Mouse (Mus musculus) adrenal gland, postnatal 25 days (tissue): ENCODE results near the gene Kif22. TPM values are rescaled to one million over a fixed set of nuclear protein-coding genes. Genes with fewer than 3 reads are reported as not detected.
A peak's percentile ranks its signal among the peaks of the same experiment; 100 is the strongest.

Source experiments
- DNase-seq: peaks from one replicate; pipeline ENCODE4 v3.0.0; 2021; ENCODE audit warnings: mixed read lengths
- total RNA-seq: library from RNA; stranded (reverse); gene quantifications from 2 replicates; pipeline ENCODE4 v1.2.3, GENCODE M21; 2021

The Kif22 gene
- total RNA-seq, 1 experiment from 2014 or later = 9.5 TPM

- no peak for DNase-seq
These were observed 11.0 kb downstream of the Kif22 start for GRCm38 (mm10) chr7:127031244-127031643.

DNA sequence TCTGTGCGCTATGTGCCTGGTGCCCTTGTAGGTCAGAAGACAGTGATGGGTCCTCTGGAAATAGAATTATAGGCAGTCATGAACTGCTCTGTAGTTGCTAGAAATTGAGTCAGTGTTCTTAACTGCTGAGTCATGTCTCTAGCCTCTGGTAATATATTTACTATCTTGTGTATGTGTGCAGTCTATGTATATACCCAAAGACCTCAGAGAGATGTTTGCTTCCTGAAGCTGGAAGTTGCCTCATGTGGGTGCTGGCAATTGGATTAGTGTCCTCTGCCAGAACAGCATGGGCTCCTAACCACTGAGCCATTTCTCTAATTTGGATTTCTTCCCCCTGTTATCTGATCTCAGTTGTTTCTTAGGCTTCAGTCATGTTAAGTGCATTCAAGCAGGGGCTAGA lies 12.1 kb downstream of the Kif22 start:
- DNase-seq = no peak

DNA sequence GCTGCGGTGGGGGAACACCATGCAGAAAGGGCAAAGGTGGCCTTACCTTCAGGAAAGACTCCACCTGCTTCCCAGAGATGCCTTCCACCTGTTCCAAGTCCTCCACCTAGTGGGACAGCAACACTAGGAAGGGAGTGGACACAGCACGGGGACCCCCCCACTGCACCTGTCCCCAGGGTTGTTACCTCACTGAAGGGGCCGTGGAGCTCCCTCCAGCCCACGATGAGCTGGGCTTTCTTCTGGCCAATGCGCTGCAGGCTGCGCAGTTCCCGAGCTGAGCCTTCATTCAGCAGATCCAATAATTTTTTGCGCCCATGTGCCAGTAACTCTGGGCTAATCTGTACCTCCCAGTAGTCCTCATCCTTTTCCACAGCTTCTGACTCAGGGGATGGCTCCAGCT lies 14.4 kb downstream of the Kif22 start:
- DNase-seq = no peak

GRCm38 (mm10) chr7:127026984-127027726 lies 15.1 kb downstream of the Kif22 start, which contains the start of gene Maz:
Gene Maz (minus strand): TSS chr7:127027037.
- DNase-seq = peak; percentile 98

DNA sequence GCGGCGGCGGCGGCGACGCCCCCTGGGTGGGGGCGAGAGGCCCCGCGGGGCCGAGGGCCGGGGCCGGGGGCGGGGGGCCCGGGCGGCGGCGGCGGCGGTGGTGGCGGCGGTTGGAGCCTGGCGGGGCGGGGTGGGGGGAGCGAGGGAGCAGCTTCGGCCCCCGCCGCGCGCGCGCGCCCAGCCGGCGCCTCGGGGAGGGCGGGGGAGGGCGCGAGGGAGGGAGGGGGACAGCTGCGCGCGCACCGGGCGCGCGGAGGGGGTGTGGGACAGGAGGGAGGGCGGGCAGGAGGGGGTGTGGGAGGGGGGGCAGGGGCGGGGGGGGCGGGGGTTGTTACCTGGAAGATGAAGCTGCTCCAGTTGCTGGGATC lies 15.7 kb downstream of the Kif22 start:
- peak; percentile 91 for DNase-seq

- DNase-seq = peak; percentile 63
These were observed 16.1 kb downstream of the Kif22 start for GRCm38 (mm10) chr7:127026161-127026600.

DNA sequence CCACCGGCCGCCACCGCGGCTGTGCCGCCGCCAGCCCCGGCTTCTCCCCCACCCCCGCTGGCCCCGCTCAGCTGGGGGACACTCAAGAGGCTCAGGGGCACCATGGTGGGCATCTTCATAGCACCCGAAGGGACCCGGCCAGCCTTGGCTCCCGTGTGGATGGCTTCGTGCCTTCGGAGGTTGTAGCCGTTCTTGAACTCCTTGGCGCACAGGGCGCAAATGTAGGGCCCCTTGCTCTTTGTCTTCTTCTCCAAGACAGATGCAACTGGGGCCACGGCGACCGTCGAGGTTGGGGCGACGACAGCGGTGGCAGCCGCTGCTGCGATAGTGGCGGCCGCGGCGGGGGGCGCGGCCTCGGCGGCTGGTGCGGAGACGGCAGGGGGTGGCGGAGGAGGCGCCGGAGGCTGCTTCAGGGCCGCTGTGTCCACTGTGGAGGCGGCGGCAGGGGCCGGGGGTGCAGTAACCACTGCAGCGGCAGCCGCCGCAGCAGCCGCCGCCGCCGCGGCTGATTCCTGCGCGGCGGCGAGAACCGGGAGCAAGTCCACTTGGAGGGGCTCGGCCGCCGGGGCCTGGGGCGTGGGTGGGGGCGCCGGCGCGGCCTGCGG lies 16.6 kb downstream of the Kif22 start:
- DNase-seq = peak; percentile 65

GRCm38 (mm10) chr7:127024755-127025555 lies 17.3 kb downstream of the Kif22 start:
- DNase-seq = peak; percentile 72

GRCm38 (mm10) chr7:127023896-127024690 lies 18.2 kb downstream of the Kif22 start:
- DNase-seq = no peak

DNA sequence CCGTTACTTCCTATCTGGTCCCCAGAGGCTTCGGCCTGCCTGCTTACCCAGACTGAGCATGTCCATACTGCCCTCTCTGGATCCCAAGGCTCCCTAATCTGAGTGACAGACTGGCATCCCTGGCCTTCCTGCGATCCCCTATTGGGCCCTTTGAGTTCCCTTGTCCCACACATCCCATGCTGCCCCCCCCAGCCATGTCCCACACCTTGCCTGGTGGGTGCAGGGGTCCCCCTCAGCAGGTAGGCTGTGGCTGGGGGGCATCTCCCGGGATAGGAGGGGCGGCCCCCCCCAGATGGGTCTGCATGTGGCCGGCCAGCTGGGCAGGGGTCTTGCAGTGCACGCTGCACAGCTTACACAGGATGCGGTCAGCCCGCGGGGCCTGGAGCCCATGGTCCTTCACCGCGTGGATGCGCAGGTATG lies 19.0 kb downstream of the Kif22 start:
- DNase-seq = no peak

- DNase-seq = no peak
These were observed 19.6 kb downstream of the Kif22 start for GRCm38 (mm10) chr7:127022528-127023271.

DNA sequence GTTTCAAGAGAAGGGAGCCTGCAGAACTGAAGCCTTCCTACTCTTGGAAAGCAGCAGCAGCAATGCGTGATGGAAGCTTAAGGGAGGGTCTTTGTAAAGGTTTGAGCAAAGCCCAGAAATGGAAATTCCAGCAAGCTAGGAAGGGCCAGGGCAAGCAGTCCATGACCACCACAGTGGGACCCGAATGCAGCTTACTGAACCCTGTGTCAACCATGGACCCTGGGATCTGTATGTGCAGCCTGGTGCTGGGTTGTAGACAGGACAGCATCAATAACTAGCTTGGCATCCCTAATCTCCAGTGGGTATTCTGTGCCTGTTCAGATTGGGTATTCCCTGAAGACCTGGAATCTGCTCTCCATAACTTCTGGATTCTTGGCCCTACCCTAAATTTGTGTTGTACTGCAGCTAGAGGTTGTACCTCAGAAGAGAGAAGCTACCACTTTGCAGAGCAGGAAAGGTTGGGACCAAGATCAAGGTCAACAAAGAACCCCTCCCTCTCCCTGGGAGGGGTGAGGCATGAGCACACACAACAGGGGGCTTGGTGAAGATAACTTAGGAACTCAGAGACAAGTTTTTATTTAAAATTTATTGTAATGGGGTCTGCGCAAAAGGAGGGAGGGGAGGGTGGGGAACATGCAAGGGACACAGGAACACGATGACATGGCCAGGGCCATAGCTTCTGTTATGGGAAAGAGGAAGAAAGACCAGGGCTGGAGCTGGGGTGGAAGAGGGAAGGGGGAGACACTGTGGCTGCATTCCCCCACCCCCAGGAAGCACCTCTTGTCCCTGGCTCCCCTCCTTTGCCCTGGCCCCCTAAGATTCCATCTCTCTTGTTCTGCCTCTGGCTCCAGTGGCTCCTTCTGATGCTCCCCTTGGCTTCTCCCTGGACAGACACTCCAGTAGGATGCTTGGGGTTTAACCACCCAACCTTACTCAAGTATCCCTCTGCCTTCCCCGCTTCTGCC lies 20.4 kb downstream of the Kif22 start:
- no peak for DNase-seq

DNA sequence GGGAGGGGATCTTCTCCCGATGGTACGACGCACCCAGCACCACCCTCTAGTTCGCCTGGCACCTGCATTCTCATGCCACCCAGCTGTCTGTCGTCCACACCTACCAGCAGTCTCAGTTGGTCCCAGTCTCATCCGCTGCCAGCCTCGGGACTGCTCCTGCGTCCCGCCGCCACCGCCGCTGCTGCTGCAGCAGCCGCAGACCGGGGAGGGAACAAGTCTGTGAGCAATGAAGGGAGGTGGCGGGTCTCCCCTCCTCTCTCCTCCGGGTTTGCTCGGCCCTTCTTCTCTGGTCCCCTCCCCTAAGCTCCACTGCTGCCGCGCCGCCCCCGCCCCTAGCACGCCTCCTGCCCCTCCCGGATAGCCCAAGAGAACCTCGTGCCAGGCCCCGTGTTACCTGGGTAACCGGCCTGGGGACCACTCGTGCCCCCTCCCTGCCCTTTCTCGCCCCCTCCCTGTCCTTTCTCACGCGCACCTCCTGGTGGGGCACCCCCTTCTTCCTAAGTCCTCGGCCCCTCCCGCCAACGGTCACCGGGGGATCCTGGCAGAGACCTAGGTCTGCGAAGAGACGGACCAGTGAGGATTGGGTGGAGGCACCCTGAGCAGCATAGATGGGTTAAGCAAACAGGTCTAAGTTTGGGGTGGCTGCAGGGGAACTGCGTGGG lies 21.2 kb downstream of the Kif22 start, which contains the start of the genes Gm42742 and Prrt2:
Gene Gm42742 (minus strand): TSS at position 197 of the 662 bp plus-strand sequence.
Gene Prrt2 (minus strand): TSS at position 311 of the 662 bp plus-strand sequence.
- peak; percentile 54 for DNase-seq

DNA sequence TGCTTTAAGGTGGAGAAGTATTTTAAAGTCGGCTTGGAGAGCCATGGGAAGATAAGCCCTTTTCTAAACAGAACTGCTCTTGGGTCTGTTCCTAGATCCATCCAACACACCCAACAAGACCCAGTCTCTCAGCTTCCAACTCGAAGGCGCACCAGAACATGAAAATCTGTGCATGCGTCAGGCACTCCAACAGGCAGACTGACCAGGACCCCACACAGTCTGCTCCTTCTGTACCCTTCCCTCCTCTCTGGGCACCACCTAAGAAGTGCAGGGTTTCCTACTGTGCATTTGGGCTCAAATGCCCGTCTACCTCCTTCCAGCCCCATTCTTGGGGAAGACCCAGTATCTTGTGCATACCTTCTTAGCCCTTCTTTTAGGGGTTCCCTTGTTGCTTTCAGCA lies 21.8 kb downstream of the Kif22 start:
- no peak for DNase-seq

- no peak for DNase-seq
These were observed 22.2 kb downstream of the Kif22 start for GRCm38 (mm10) chr7:127020031-127020430.

GRCm38 (mm10) chr7:127019306-127019960 lies 22.8 kb downstream of the Kif22 start:
- DNase-seq = no peak

DNA sequence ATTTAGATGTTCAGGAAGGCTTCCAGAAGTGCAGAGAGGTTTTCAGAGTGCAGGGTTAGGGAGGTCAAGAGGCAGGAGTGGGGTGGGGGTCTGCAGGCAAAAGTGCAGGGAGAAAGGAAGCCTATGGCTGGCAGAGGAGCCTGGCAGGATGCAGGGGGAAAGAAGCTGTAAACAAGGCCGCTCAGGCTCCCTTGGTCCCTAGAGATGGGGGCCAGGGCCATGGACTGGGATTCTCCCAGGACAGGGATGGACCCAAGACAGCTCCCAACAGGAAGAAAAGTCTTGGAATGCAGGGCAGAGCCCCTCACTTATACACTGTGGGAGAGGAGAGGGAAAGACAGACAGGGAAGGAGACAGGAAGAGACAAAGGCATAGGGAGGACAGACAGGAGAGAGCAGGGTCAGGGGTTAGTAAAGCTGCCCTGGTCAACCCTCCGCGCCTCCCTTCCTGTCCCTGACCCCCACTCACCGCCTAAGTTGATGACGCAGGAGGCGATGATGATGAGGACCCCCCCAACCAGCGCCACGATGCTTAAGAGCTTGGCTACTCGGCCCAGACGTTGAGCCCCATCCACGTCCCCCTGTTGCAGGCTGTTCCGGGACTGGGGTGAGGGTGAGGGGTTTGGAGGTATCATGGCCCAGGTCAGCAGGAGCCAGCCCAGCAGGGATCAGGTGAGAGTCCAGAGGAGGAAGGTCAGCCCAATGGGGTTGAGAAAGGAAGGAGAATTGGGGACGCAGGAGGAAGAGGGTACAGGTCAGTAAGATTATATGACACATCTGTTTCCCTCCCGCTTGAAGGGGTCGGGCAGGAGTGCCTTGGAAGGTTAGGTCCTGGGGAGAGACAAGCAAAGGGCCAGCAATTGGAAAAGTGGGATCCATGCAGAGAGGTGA lies 23.6 kb downstream of the Kif22 start:
- DNase-seq = no peak

- DNase-seq = no peak
These were observed 24.3 kb downstream of the Kif22 start for GRCm38 (mm10) chr7:127017950-127018345.
